Mouse (Mus musculus) kidney, embryonic 16.5 days (tissue): ENCODE results near the gene Ifna6. TPM values are rescaled to one million over a fixed set of nuclear protein-coding genes. Genes with fewer than 3 reads are reported as not detected.

ENCODE experiments used
- ATAC-seq: fragments of 200-750 bp; cut with Nextera tagmentation; 2 replicates; pipeline ENCODE4 v1.8.0; 2017; ENCODE audit warnings: moderate TSS enrichment; ENCODE audit not compliant: low FRiP score, low TSS enrichment
- H3K27ac ChIP-seq: fragments of 300-500 bp; sonication (generic); 2 replicates; pipeline ENCODE4 v1.5.1; 2014; ENCODE audit warnings: low read length
- H3K27me3 ChIP-seq: fragments of 300-500 bp; sonication (generic); 2 replicates; pipeline ENCODE4 v1.6.1; 2014; ENCODE audit warnings: low read length, control low read depth, mixed read lengths; ENCODE audit not compliant: insufficient read depth
- H3K36me3 ChIP-seq: fragments of 300-500 bp; sonication (generic); 2 replicates; pipeline ENCODE4 v1.6.1; 2014; ENCODE audit warnings: low read length, control low read depth, mixed read lengths; ENCODE audit not compliant: insufficient read depth
- H3K4me1 ChIP-seq: fragments of 300-500 bp; sonication (generic); 2 replicates; pipeline ENCODE4 v1.6.1; 2014; ENCODE audit warnings: low read length, control low read depth, mixed read lengths; ENCODE audit not compliant: insufficient read depth
- H3K4me2 ChIP-seq: fragments of 300-500 bp; sonication (generic); replicated peaks from 2 replicates; pipeline ENCODE4 v1.6.1; 2014; ENCODE audit warnings: low read depth, low read length
- H3K4me3 ChIP-seq: fragments of 300-500 bp; sonication (generic); 2 replicates; pipeline ENCODE4 v1.5.1; 2014; ENCODE audit warnings: mild to moderate bottlenecking, low read length
- H3K9ac ChIP-seq: fragments of 300-500 bp; sonication (generic); replicated peaks from 2 replicates; pipeline ENCODE4 v1.6.1; 2014; ENCODE audit warnings: low read length
- H3K9me3 ChIP-seq: fragments of 300-500 bp; sonication (generic); 2 replicates; pipeline ENCODE4 v1.6.1; 2016; ENCODE audit warnings: low read length, control low read depth
- WGBS: fragments of 180-500 bp; shearing (Covaris S2); extraction: QIAGEN DNeasy Blood & Tissue Kit; methylation state at CpG from one replicate; pipeline ENCODE4 v1.1.7; 2014; 5-methylcytosine and 5-hydroxymethylcytosine counted together
- polyA plus RNA-seq: library from polyadenylated mRNA; unstranded; fragments of >200 nt; fragmentation: Nextera tagmentation; extraction: Ambion mirVana; gene quantifications from 2 replicates; pipeline ENCODE4 v1.2.1, GENCODE M21; 2015

The Ifna6 gene
- polyA plus RNA-seq, 1 experiment from 2014 or later, result not detected

DNA sequence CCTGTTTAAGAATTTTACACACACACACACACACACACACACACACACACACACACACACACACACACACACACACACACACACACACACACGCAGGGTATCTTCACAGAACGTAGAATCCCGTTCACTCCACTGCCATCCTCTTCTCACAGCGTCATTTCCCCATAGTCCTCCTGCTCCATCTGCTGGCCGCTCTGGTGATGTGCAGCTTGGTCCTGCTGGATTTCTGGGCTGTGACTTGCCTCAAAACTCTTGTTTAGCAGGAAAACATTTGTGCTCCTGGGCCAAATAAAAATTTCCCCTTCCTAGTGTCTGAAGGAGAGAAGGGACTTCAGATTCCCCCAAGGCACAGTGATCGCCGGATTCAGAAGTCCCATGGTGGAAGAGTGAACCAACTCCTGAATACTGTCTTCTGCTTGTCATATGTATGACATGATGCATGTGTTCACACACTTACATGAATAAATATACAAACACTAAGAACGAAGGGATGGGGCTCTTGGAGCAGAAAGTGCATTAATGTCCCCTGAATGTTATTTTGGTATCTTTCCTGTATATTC, 40.2 kb downstream of the Ifna6 start:
- Histone ChIP-seq H3K27me3 (peaks cover 18% of the 10 kb centered on the region), H3K9me3 (no peaks in the 10 kb centered on the region), H3K36me3 (no peaks in the 10 kb centered on the region), H3K27ac (no peak overlapping the region), H3K4me1 (peaks cover 8% of the 10 kb centered on the region; the same call in 1 of the 2 replicates), H3K4me2 (peak overlapping the region; percentile 89), H3K4me3 (peak overlapping the region; percentile 65), H3K9ac (peak overlapping the region; percentile 62; the same call in 1 of the 2 replicates)
- peak; percentile 73; the same call in 1 of the 2 replicates for ATAC-seq
- under 1% methylated on average over 8 of the region's 8 CpGs for WGBS

DNA sequence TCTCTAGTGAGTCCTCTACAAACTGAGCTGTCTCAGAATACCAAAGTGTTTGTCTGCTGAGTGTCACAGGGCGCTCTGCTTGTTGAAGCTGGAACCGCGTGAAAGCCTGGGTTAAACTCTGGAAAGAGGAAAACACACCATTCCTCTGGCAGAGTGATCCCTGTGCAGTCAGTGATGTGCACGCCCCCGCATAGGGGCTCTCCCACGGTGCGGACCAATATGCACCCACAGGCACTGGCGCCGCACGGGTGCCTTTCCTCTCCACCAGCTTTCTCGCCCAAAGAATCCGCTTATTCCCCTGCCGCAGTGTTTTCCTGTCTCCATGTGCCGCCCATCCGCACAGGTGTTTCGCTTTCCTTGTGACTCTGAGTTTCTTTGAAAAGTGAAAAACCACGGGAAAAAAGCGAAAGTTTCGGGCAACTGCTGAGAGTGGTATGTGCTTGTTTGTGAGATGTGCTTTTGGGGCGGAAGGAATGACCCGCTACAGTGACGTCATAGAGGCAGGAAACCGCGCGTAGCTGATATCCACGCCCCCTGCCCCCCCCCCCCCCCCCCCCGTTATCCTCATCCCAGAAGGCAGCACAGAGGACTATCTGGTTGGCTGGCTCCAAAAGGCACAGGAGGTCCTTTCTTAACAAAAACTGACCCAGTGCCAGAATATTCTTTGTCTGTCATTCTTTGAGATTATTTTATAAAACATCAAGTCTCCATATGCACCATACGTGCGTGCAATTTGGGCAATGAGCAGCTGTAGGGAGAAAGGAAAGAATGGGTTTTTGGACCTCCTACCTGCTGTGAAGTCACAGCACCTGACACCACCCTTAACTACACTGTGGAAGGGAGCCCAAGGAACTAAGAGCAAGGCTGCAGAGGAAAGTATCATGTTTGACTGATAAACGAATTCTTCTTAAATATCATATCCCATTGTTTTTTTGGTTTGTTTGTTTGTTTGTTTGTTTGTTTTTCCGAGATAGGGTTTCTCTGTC, 41.0 kb downstream of the Ifna6 start:
- H3K9me3 ChIP-seq, result no peaks in the 10 kb centered on the region
- peak overlapping the region; percentile 62 for H3K9ac ChIP-seq
- H3K36me3 ChIP-seq, result no peaks in the 10 kb centered on the region
- peaks cover 8% of the 10 kb centered on the region; the same call in 1 of the 2 replicates for H3K4me1 ChIP-seq
- peaks cover 18% of the 10 kb centered on the region for H3K27me3 ChIP-seq
- H3K4me2 ChIP-seq, result peak overlapping the region; percentile 89
- H3K4me3 ChIP-seq, result peak overlapping the region; percentile 65
- peak; percentile 72; the same call in 1 of the 2 replicates for ATAC-seq
- H3K27ac ChIP-seq, result no peak overlapping the region
- 10% methylated on average over 29 of the region's 31 CpGs for WGBS

DNA sequence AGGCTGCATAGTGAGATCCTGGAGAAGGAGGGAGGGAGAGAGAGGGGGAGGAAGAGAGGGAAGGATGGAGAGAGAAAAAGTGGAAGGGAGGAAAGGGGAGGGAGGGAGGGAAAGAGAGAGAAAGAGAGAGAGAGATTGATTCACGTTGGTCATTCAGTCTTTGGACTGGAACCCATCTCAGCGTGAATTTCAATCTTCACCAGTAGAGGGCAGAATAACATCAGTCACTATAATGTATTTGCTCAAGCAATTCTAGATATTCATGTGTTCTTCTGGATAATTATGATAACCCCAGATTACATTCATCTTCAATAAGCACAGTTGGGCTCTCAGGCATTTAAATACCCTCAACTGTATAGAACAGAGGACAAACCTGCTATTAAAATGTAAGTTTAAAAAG, 45.5 kb downstream of the Ifna6 start:
- Histone ChIP-seq H3K9me3 (no peaks in the 10 kb centered on the region), H3K4me1 (peaks cover 6% of the 10 kb centered on the region; the same call in 1 of the 2 replicates), H3K9ac (no peak overlapping the region), H3K27me3 (peaks cover 7% of the 10 kb centered on the region; the same call in 1 of the 2 replicates), H3K4me2 (no peak overlapping the region), H3K27ac (no peak overlapping the region), H3K36me3 (no peaks in the 10 kb centered on the region), H3K4me3 (no peak overlapping the region)
- no peak for ATAC-seq
- 0% methylated on average over 2 of the region's 2 CpGs for WGBS

DNA sequence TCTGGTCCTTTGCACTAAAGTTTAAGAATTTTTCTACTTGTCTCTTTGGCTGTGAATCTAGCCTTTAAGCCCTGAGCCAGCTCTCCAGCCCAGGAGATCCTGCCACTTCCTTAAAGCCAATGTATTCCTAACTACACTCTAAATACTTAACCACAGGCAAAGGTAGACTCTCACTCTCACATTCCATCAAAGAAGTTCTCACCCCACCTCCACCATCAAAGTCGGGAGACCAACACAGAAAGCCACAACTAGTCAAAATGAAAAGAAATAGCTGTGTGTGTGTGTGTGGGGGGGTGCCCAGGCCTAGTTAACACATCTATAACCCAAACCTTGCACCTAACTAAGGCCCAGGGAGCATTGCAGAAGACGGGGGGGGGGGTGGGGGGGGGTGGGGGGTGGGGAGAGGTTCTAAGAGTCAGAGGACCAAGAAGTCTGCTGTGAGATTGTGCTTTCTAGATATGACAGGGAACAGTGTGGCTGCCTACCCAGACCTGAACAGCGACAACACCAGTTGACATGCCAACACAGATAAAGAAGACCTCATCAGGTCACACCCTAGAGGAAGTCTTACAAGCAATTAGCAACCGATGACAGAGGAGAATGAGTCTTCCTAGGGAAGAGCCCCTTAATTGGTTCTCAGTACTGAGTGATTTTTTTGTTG, 48.3 kb downstream of the Ifna6 start:
- 65% methylated on average over 4 of the region's 4 CpGs for WGBS
- peaks cover 5% of the 10 kb centered on the region; the same call in 1 of the 2 replicates for H3K27me3 ChIP-seq
- H3K4me1 ChIP-seq, result no peaks in the 10 kb centered on the region
- no peak overlapping the region for H3K27ac ChIP-seq
- no peak overlapping the region for H3K4me2 ChIP-seq
- H3K4me3 ChIP-seq, result no peak overlapping the region
- H3K36me3 ChIP-seq, result no peaks in the 10 kb centered on the region
- no peaks in the 10 kb centered on the region for H3K9me3 ChIP-seq
- H3K9ac ChIP-seq, result no peak overlapping the region
- no peak for ATAC-seq

DNA sequence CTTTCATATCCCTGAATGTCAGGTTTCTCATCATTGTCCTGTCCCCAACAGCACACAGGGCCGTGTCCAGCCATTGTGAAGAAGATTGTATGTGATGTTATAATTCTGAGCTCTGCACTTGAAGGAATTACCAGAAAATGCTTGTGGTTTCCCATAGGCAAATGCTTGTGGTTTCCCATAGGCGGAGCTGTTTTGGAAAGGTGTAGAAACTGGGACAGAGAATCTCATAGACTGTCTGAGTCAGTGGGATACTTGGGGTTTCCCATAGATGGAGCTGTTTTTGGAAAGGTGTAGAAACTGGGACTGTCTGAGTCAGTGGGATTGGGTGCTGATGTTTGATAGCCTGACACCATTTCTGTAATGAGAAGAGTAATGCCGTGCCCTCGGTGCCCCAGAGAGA, 49.3 kb downstream of the Ifna6 start:
- Histone ChIP-seq H3K9ac (no peak overlapping the region), H3K27ac (no peak overlapping the region), H3K4me3 (no peak overlapping the region), H3K9me3 (no peaks in the 10 kb centered on the region), H3K27me3 (peaks cover 4% of the 10 kb centered on the region; the same call in 1 of the 2 replicates), H3K4me1 (no peaks in the 10 kb centered on the region), H3K36me3 (no peaks in the 10 kb centered on the region), H3K4me2 (no peak overlapping the region)
- no peak for ATAC-seq
- WGBS, result 87% methylated on average over 4 of the region's 4 CpGs

Other genes starting within 250 kb of the Ifna6 start
- not detected in 2 replicates for gene Ifna9, start 235.0 kb upstream of the Ifna6 start, polyA plus RNA-seq
- not detected in 2 replicates for gene Ifna12, start 224.0 kb upstream of the Ifna6 start, polyA plus RNA-seq
- not detected in 2 replicates for gene C87499, start 193.0 kb upstream of the Ifna6 start, polyA plus RNA-seq
- gene Ifna13, start 183.0 kb upstream of the Ifna6 start, polyA plus RNA-seq, result not detected in 2 replicates
- gene Ifna16, start 150.5 kb upstream of the Ifna6 start, polyA plus RNA-seq, result not detected in 2 replicates
- gene Ifna2, start 143.5 kb upstream of the Ifna6 start, polyA plus RNA-seq, result not detected in 2 replicates
- not detected in 2 replicates for gene Ifnab, start 136.1 kb upstream of the Ifna6 start, polyA plus RNA-seq
- gene Gm26566, start 105.6 kb upstream of the Ifna6 start, polyA plus RNA-seq, result 1.3 and 1.4 TPM in 2 replicates
- 95.4 and 97.6 TPM in 2 replicates for gene Klhl9, start 105.0 kb upstream of the Ifna6 start, polyA plus RNA-seq
- gene Gm13271, start 72.5 kb upstream of the Ifna6 start, polyA plus RNA-seq, result not detected in 2 replicates
- 0.31 and 0.36 TPM in 2 replicates for gene Gm13283, start 67.3 kb upstream of the Ifna6 start, polyA plus RNA-seq
- not detected in 2 replicates for gene Gm13290, start 53.6 kb upstream of the Ifna6 start, polyA plus RNA-seq
- not detected in 2 replicates for gene Gm13289, start 50.5 kb upstream of the Ifna6 start, polyA plus RNA-seq
- not detected in 2 replicates for gene Gm13272, start 47.6 kb upstream of the Ifna6 start, polyA plus RNA-seq
- gene Ifnz, start 45.3 kb upstream of the Ifna6 start, polyA plus RNA-seq, result 0.58 TPM in 1 of 2 replicates, not detected in the other
- 0.37 TPM in 1 of 2 replicates, not detected in the other for gene Gm13276, start 41.7 kb upstream of the Ifna6 start, polyA plus RNA-seq
- gene Gm13277, start 38.8 kb upstream of the Ifna6 start, polyA plus RNA-seq, result not detected in 2 replicates
- not detected in 2 replicates for gene Gm13278, start 35.9 kb upstream of the Ifna6 start, polyA plus RNA-seq
- gene Gm13275, start 32.9 kb upstream of the Ifna6 start, polyA plus RNA-seq, result not detected in 2 replicates
- gene Gm13279, start 30.0 kb upstream of the Ifna6 start, polyA plus RNA-seq, result not detected in 2 replicates
- gene Gm13285, start 27.8 kb upstream of the Ifna6 start, polyA plus RNA-seq, result 0.96 and 1.8 TPM in 2 replicates
- gene Gm13287, start 24.2 kb upstream of the Ifna6 start, polyA plus RNA-seq, result not detected in 2 replicates
- 0.05 TPM in 1 of 2 replicates, not detected in the other for gene Gm13288, start 21.9 kb upstream of the Ifna6 start, polyA plus RNA-seq
- gene Ifna7, start 11.2 kb upstream of the Ifna6 start, polyA plus RNA-seq, result not detected in 2 replicates
- gene Ifna11, start 7.5 kb upstream of the Ifna6 start, polyA plus RNA-seq, result not detected in 2 replicates
- gene Ifna5, start 8.1 kb downstream of the Ifna6 start, polyA plus RNA-seq, result not detected in 2 replicates
- gene Ifna4, start 14.4 kb downstream of the Ifna6 start, polyA plus RNA-seq, result not detected in 2 replicates
- gene Ifna1, start 22.7 kb downstream of the Ifna6 start, polyA plus RNA-seq, result not detected in 2 replicates
- gene Ifne, start 52.8 kb downstream of the Ifna6 start, polyA plus RNA-seq, result not detected in 2 replicates